Mouse (Mus musculus): ENCODE results near the gene Hmcn1.

DNA sequence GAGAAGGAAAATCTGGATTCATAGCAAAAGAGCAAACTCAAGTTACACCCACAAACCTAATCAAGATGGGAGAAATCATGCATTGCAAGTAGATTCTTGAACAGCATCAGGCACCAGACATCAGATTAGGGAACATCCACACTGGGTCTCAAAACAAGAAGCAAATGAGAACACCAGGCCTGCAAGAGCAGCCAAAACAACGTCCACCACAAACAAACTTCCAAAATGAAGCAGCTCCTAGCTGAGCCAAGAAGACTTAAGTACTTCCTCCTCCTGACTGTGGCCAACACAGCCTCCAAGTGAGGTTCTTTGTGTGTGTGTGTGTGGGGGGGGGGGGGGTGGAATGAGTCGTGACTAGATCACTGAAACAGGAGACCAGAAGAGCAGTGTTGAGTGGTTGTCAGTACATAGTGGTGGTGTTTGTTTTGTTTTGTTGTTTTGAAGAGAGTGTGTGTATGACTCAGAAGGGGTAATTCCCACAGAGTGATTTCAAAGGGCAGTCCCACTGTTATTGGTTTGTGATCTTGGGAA is 232.4 kb downstream of the Hmcn1 start:
- no peak for TF ChIP-seq POLR2A (IDR thresholded peaks at IDR 0.05; ENCODE audit: control insufficient read depth, extremely low read depth, insufficient read depth, low read length, poor library complexity)
- TF ChIP-seq CTCF (IDR thresholded peaks at IDR 0.05; ENCODE audit: borderline replicate concordance, control insufficient read depth, extremely low read depth, insufficient read depth, low read length, poor library complexity), result no peak

All from thymus, adult 2 months (tissue).